Mouse (Mus musculus) cortical plate, adult 2 months (tissue): ENCODE data around the gene Nudt14. TPM values are rescaled to one million over a fixed set of nuclear protein-coding genes. Genes with fewer than 3 reads are reported as not detected.

Source experiments
- H3K27ac ChIP-seq: fragments of 200-500 bp; 2 replicates; pipeline ENCODE4 v1.5.1; 2012; ENCODE audit warnings: low read length, control low read depth, inconsistent platforms; ENCODE audit not compliant: insufficient read depth
- H3K4me1 ChIP-seq: fragments of 200-500 bp; 2 replicates; pipeline ENCODE4 v1.6.1; 2011; ENCODE audit warnings: low read length; ENCODE audit not compliant: control insufficient read depth, insufficient read depth
- H3K4me3 ChIP-seq: fragments of 200-500 bp; 2 replicates; pipeline ENCODE4 v1.5.1; 2011; ENCODE audit warnings: mild to moderate bottlenecking, low read length, control low read depth; ENCODE audit not compliant: insufficient read depth
- CTCF ChIP-seq: fragments of 200-500 bp; IDR thresholded peaks from 2 replicates; pipeline ENCODE4 v1.5.1; 2011; ENCODE audit warnings: mild to moderate bottlenecking, control low read depth, low read length; ENCODE audit not compliant: insufficient read depth; ENCODE audit errors: extremely low read depth
- POLR2A ChIP-seq: fragments of 200-500 bp; IDR thresholded peaks from 2 replicates; pipeline ENCODE4 v1.6.1; 2011; ENCODE audit warnings: mild to moderate bottlenecking, low read length, control low read depth; ENCODE audit not compliant: insufficient read depth; ENCODE audit errors: extremely low read depth
- polyA plus RNA-seq: library from polyadenylated mRNA; depleted of rRNA; stranded (reverse); fragments of >200 nt; gene quantifications from 2 replicates; pipeline ENCODE4 v1.2.3, GENCODE M21; 2012; rRNA removed

Gene Nudt14
- polyA plus RNA-seq, 1 experiment: 18.9 TPM

GRCm38 (mm10) chr12:112898960-112899359 lies 43.0 kb downstream of the Nudt14 start:
- H3K27ac ChIP-seq: no peak overlapping the region
- H3K4me3 ChIP-seq: no peak overlapping the region
- no peak for TF ChIP-seq CTCF
- no peak for TF ChIP-seq POLR2A
- H3K4me1 ChIP-seq: peaks cover 3% of the 10 kb centered on the region

GRCm38 (mm10) chr12:112898351-112898750 lies 43.6 kb downstream of the Nudt14 start:
- TF ChIP-seq POLR2A (no peak), CTCF (no peak)
- Histone ChIP-seq H3K4me1 (peaks cover 3% of the 10 kb centered on the region), H3K27ac (no peak overlapping the region), H3K4me3 (no peak overlapping the region)

DNA sequence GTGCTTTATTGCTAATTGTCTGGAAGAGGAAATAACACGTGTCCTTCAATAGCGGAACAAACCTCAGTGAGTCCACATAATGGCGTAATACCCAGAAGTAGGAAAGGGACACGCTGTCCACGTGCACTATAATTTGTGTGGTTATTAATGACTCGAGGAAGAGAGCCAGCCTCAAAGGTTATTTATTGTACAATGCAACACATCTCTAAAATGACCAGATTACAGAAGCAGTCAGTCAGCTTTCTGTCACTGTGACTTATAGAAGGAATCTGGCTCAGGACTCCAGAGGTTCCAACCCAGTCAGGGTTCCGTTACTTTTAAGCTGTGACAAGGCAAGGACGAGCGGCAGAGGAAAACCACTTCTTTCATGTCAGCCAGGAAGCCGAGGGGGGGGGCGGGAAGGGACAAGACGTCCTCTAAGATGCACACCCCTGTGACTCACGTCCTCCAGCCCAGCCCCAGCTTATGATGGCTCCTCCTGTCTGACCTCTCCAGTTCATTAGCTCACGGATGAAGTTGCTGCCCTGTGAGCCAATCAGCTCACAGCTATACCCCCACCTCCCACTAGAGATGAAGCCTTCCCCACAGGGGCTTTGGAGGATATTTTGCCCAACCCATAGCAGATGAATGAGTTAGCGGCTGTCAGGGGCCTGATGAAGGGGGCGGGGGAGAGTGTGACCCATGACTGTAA lies 44.3 kb downstream of the Nudt14 start:
- H3K27ac ChIP-seq: peak overlapping the region; percentile 25; the same call in 1 of the 2 replicates
- TF ChIP-seq CTCF (no peak), POLR2A (no peak)
- H3K4me1 ChIP-seq: peaks cover 3% of the 10 kb centered on the region
- no peak overlapping the region for H3K4me3 ChIP-seq

DNA sequence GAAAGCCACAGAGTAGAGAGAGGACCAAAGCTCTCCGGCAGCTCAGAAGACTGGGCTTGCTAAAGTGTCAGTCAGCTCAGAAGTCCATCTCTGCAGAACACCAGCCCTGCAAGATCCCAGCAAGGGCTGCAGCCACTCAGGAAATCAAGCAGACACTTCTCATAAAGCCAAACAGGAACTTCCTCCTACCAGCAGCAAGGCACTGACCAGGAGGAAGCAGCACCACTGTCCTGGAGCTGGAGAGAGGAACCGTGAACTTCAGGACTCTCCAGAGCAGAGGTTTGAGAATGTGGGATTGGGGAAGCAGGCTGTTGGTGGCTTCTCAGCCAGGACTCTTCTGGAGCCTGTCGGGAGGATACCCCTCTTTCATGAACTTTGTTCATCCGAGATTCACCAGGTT lies 47.0 kb downstream of the Nudt14 start:
- peaks cover 3% of the 10 kb centered on the region for H3K4me1 ChIP-seq
- no peak overlapping the region for H3K4me3 ChIP-seq
- H3K27ac ChIP-seq: peak overlapping the region; percentile 59; the same call in 1 of the 2 replicates
- no peak for TF ChIP-seq CTCF
- TF ChIP-seq POLR2A: no peak

GRCm38 (mm10) chr12:112894303-112894884 lies 47.5 kb downstream of the Nudt14 start:
- H3K27ac ChIP-seq: no peak overlapping the region
- TF ChIP-seq CTCF (no peak), POLR2A (no peak)
- H3K4me1 ChIP-seq: peaks cover 3% of the 10 kb centered on the region
- no peak overlapping the region for H3K4me3 ChIP-seq

- Histone ChIP-seq H3K4me3 (no peak overlapping the region), H3K4me1 (no peaks in the 10 kb centered on the region), H3K27ac (no peak overlapping the region)
- TF ChIP-seq CTCF (no peak), POLR2A (no peak)
Observed at GRCm38 (mm10) chr12:112885465-112885864, 56.5 kb downstream of the Nudt14 start.

Other genes with a start within 250 kb of the Nudt14 start
- gene Cep170b, start 221.7 kb downstream of the Nudt14 start, polyA plus RNA-seq: 129 and 131 TPM in 2 replicates
- 16.3 and 18.9 TPM in 2 replicates for gene Pld4, start 181.5 kb downstream of the Nudt14 start, polyA plus RNA-seq
- 1.1 and 1.7 TPM in 2 replicates for gene Ahnak2, start 139.5 kb downstream of the Nudt14 start, polyA plus RNA-seq
- 12.6 and 13.3 TPM in 2 replicates for gene Clba1, start 133.2 kb downstream of the Nudt14 start, polyA plus RNA-seq
- gene Cdca4, start 112.7 kb downstream of the Nudt14 start, polyA plus RNA-seq: 10.6 and 11.0 TPM in 2 replicates
- gene Gpr132, start 73.9 kb downstream of the Nudt14 start, polyA plus RNA-seq: 0.04 TPM in 1 of 2 replicates, not detected in the other
- 42.1 and 51.5 TPM in 2 replicates for gene Jag2, start 12.3 kb downstream of the Nudt14 start, polyA plus RNA-seq
- 78.2 and 80.2 TPM in 2 replicates for gene Btbd6, start 34.4 kb upstream of the Nudt14 start, polyA plus RNA-seq
- gene Brf1, start 58.6 kb upstream of the Nudt14 start, polyA plus RNA-seq: 38.8 and 39.6 TPM in 2 replicates
- gene Pacs2, start 72.4 kb upstream of the Nudt14 start, polyA plus RNA-seq: 76.3 and 90.3 TPM in 2 replicates
- 0.21 TPM in 1 of 2 replicates, not detected in the other for gene Tex22, start 132.4 kb upstream of the Nudt14 start, polyA plus RNA-seq
- gene Mta1, start 156.2 kb upstream of the Nudt14 start, polyA plus RNA-seq: 68.4 and 68.7 TPM in 2 replicates
- gene Crip2, start 198.1 kb upstream of the Nudt14 start, polyA plus RNA-seq: 263 and 281 TPM in 2 replicates
- gene Crip1, start 204.2 kb upstream of the Nudt14 start, polyA plus RNA-seq: 67.6 and 70.7 TPM in 2 replicates
- 1.0 and 2.0 TPM in 2 replicates for gene Tedc1, start 214.3 kb upstream of the Nudt14 start, polyA plus RNA-seq
- gene Tmem121, start 243.8 kb upstream of the Nudt14 start, polyA plus RNA-seq: 40.1 and 40.7 TPM in 2 replicates